Comparison of ENCODE assay signal across 15 mouse cellular contexts in the genomic region with DNA sequence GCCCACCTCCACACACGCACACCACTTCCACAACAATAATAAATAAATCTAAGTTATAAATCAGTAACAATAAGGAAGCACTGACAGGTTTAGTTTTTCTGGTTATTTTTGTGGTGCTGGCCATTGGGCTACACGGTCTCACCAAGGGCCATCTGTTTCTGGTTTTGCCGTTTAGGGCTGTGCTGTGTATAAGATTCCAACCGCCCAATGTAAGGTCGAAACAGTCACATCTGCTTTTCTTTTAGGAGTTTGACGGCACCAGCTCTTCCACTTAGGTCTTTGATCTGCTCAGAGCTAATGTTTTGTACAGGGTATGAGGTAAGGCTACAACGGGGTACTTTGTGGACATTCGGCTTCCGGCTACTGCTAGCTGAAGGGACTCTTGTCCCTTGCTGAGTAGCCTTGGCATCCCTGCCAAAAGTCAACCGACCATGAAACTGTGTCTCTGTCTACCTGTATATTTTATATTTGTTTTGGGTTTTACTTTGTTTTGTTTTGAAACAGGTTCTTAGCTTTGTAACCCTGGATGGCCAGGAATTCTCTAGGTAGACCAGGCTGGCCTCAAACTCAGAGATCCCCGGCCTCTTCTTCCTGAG. TPM values are rescaled to one million over a fixed set of nuclear protein-coding genes. Genes with fewer than 3 reads are reported as not detected.
DNase-seq lines count a peak whose midpoint lies in the region.
"Had no signal": no experiment of that assay in that cellular context is flagged by ENCODE, and none has a peak within 500 bp of the region (broad histone marks: within the 10 kb centered on the region; RNA-seq: fewer than 3 reads in every experiment).

No protein-coding gene starts in this region.

- intact Hi-C loops in left cerebral cortex, postnatal 10 days (cut with DNase I) = no loop called here

- peak; percentile 39 for DNase-seq in cerebellum, adult 11-12 months
- no peak for DNase-seq in cerebellum, postnatal 36 days
- peak; percentile 58 for DNase-seq in embryo, embryonic 11 days
- DNase-seq in kidney, adult 18-20 months = peak; percentile 41
- DNase-seq in kidney, postnatal 10 days = peak; percentile 42
- no peak for DNase-seq in left cerebral cortex, postnatal 10 days (ENCODE audit: extremely low spot score in 1 of 2, low spot score in 2 of 2)
- no peak for DNase-seq in testis, postnatal 14 days (ENCODE audit: low spot score)
- no peak for DNase-seq in thymus, postnatal 14 days
- DNase-seq: adrenal gland, postnatal 10 days; cerebellum, adult 11 months; gastrocnemius, postnatal 10 days; heart, adult 18-20 months; right cerebral cortex, adult 18-20 months; thymus, postnatal 4 days had no signal

RNA-seq across cellular contexts. Expression of gene Tacr2, which starts 56.8 kb away (rescaled TPM):
- under 1 TPM; 0.14 to 0.19 TPM for total RNA-seq in left cerebral cortex, postnatal 10 days (2021)
- total RNA-seq: gastrocnemius, postnatal 10 days; heart, adult 18-20 months; heart, postnatal 25 days had no signal

Comparison
In these comparisons a context has a peak if more than half of its experiments do, and no peak if none do; other contexts are left out.
1. DNase-seq: peak in cerebellum, adult 11-12 months (single experiment), embryo, embryonic 11 days (single experiment), kidney, adult 18-20 months (single experiment) and kidney, postnatal 10 days (single experiment); none in cerebellum, postnatal 36 days (0 of 2), left cerebral cortex, postnatal 10 days (0 of 2), testis, postnatal 14 days (single experiment) and thymus, postnatal 14 days (single experiment).